Mouse (Mus musculus) heart, postnatal 14 days (tissue): ENCODE data around the gene Supt5. TPM values are rescaled to one million over a fixed set of nuclear protein-coding genes. Genes with fewer than 3 reads are reported as not detected.

Source experiments
- DNase-seq, 2 experiments: peaks; one replicate each; pipeline ENCODE4 v3.0.0; 2021 to 2022
- intact Hi-C: fragments of 180-260 bp; cut with DNase I; formaldehyde crosslinking; loops from one replicate; pipeline ENCODE4 v1.15.1; 2025
- total RNA-seq, 2 experiments: library from RNA; stranded (reverse); gene quantifications; 2 replicates each; pipeline ENCODE4 v1.2.3; 2021

The Supt5 gene
- total RNA-seq, 2 experiments from 2014 or later = 55.6 to 58.4 TPM

DNA sequence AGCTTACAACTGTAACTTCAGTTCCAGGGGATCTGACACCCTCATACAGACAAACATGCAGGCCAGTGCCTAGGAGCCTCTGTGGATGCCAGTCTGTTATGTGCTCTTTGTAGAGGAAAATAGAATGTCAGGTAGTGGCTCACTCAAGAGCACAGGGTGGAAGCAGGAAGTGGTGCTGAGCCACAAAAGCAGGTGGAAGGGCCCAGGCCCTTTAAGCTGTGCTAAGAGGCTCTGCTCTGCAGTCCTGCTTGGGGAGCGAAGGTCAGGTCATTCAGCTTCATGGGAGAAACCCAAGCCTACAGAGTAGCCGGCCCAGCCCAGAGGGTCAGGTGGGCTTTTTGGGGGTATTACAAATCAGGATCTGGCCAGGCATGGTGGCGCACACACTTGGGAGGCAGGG, 16.7 kb upstream of the Supt5 start:
- intact Hi-C loops = no loop called here
- no peak for DNase-seq

DNA sequence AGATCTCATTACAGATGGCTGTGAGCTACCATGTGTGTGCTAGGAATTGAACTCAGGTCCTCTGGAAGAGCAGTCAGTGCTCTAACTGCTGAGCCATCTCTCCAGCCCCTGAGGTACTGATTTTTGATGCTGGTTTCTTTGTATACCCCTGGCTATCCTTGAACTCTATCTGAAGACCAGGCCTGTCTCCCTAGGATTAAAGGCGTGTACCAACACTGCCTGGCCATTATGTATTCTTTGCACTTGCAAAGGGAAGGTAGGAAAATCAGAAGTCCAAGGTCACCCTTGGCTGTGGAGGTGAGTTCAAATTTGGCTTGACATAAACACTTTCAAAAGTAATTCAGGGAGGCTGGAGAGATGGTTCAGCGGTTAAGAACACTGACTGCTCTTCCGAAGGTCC, 16.1 kb upstream of the Supt5 start:
- intact Hi-C loops = no loop called here
- no peak for DNase-seq

DNA sequence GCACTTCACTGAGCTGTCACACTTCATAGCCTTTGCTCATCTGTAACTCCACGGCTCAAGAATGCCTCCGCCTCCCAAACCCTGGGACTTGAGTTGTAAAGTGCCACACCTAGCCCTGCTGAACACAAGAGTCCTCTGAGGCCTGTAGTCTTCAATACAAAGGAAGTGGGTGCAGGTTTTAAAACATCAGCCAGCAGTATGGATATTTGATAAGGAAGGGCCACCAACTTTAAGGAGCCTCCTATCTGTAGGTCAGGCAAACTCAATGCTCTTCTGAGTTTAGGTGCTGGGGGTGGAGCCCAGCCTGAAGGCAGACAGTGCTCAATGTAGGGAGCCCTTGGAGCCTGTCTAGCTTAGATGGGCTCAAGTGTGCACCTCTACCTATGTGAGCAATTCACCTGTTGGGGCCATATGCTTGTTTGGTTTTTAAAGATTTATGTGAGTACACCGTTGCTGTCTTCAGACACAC, 15.6 kb upstream of the Supt5 start:
- intact Hi-C loops = no loop called here
- no peak for DNase-seq

DNA sequence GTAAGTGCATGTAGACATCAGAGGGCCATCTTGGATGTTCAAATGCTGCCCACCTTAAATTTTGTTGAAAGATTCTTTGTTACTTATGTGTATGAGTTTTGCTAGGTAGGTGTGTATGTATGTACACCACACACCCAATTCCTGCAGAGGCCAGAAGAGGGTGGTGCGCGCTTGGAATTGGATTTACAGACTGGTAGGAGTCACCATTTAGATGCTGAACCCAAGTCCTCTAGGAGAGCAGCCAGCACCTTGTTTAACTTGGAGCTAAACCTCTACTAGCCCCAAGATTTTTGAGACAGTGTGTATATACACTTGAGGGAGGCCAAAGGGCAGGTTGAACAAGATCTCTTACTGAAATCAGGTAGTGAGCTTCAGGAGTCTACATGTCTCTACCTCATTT, 14.7 kb upstream of the Supt5 start:
- intact Hi-C loops = loop anchor here (2.0 kb wide), 1 partner anchor 14 kb away; no protein-coding TSS in a partner anchor
- no peak for DNase-seq

DNA sequence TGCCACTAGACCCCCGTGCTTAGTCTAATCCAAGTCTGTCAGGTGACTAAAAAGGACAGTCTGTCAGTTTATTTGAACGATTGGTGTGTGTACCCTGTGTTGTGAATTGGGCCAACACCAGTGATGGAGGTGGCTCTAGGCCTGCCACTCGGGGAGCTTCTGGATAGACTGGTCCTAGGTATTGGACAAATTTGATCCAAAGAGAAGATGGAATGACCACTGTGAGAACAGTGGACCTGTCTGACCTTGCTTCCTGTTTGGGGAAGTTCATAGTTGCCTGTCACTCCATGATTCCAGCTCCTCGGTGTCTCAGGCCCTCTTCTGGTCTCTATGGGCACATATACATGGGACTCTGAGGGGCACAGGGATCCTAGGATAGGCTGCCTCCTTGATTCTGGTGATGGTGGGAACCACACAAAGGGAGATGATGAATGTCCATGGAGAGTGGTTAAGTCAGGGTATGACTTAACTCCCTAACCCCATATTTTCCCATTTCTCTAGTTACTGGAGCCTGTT, 13.2 kb upstream of the Supt5 start:
- intact Hi-C loops = loop anchor here (2.0 kb wide), 1 partner anchor 15 kb away; no protein-coding TSS in a partner anchor
- DNase-seq = no peak

DNA sequence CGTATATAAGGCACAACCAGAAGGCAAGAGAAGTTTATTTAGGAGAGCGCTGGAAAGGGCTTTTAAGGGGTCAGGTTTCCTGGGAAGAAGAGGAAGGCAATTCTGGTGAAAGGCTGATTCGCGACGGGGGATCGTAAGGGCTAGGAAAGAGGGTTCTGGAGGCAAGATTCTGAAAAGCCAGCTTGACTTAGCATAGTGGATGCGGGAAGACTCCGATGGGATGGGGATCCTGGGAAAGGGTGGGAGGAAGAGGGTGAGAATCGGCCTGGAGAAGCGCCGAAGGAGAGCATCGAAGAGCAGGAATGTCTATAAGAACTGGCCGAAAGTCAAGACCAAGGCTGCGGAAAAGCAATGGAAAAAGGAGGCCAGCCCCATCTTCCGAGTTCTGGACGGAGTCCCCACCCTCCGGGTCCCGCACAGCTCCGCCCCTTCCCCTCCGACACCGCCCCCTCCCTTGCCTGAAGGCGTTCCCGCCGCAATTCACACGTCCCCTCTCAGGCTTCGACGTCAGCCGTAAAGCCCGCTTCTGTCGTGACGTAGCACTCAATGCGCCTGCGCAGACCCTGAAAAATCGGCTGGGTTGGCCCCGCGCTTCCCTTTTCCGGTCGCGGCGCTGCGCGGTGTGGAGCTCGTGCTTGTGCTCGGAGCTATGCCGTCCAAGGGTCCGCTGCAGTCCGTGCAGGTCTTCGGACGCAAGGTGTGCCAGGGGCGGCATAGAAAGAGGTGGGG, 11.8 kb upstream of the Supt5 start, which contains the start of gene Rps16:
Gene Rps16 (plus strand): TSS at position 498 of the 729 bp plus-strand sequence.
- peak; percentile 99 for DNase-seq
- intact Hi-C loops = no loop called here

- DNase-seq = no peak
- intact Hi-C loops = no loop called here
These were observed 10.1 kb upstream of the Supt5 start for GRCm38 (mm10) chr7:28348601-28349000.

DNA sequence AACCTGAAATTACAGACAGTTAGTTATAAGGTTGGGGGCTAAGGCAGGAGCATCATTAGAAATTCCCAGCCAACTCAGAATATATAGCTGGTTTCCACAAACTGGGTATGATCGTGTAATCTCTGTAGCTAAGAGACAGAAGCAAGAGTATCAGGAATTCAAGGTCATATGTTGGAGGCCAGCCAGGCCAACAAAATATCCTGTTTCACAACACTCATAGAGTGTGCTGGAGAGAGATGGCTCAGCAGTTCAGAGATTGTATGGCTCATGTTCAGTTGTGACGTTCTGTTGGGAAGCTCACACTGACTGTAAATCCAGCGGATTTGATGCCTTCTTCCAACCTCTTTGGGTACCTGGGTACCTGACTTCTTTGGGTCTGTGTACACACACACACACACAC, 9.2 kb upstream of the Supt5 start:
- no peak for DNase-seq
- intact Hi-C loops = loop anchor here (2.0 kb wide), 1 partner anchor 71 kb away; the partner anchor contains the start of gene Eid2b

DNA sequence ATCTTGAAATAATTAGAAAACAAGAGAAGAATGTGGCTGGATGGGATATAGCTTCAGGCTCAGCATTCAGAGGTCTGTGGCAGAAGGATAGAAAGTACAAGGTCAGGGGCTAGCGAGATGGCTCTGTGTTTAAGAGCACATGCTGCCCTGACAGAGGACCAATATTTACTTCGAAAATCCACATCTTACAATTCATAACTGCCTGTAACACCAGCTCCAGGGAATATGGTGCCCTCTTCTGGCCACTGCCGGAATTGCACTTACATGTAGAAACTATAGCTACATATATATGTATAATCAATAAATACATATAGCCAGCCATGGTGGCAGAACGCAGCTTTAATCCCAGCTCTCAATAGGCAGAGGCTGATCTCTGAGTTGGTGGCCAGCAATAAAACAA, 6.1 kb upstream of the Supt5 start:
- intact Hi-C loops = no loop called here
- DNase-seq = peak; percentile 64 to 71

GRCm38 (mm10) chr7:28341381-28341780, 2.8 kb upstream of the Supt5 start:
- intact Hi-C loops = no loop called here

GRCm38 (mm10) chr7:28339213-28339917, 819 bp upstream of the Supt5 start:
- intact Hi-C loops = loop anchor here (5.0 kb wide), 1 partner anchor 62 kb away; the partner anchor contains the start of gene Eid2b
- peak; percentile 56 to 65 for DNase-seq

More at GRCm38 (mm10) chr7:28341381-28341780, 2.8 kb upstream of the Supt5 start:
- DNase-seq = no peak

DNA sequence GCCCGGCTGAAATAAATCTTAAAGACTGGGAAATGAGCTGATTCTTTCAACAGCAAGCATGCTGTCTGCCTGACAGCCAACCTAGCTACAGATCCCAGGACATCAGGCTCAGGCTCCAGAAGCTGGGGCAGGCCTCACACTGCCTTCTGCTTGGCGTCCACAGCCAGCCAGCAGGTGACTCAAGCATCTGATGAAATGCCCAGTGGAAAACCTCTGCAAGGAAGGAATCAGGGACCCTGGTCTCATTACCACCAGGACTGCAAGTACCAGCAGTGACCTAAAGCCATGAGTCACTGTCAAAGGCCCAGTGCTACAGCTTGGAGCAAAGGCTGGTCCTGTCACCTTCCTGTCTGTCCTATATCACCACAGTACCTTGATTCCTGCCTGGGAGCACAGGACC, 3.1 kb downstream of the Supt5 start:
- intact Hi-C loops = loop anchor here (5.0 kb wide), 1 partner anchor 58 kb away; the partner anchor contains the start of gene Eid2b

DNA sequence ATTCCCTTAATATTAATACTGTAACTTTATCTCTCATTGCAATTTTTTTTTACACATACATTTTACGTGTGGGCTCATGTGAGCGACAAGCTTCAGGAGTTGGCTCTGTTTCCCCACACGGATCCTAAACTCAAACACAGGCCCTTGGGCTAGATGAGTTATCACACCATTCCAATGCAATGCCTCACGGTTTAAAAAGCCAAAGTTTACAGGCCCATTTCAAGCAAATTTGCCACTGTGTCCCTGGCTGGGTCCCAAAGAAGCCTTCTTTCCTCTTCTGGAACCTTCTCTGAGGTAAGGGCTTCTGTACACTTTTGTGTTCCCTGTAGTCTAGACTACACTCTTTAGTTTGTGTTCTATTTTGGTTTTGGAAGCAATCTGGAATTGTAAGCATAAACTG, 4.0 kb downstream of the Supt5 start:
- DNase-seq = no peak
- intact Hi-C loops = no loop called here

More for the DNA sequence above, 3.1 kb downstream of the Supt5 start:
- no peak for DNase-seq

- DNase-seq = no peak
- intact Hi-C loops = no loop called here
These were observed 10.3 kb downstream of the Supt5 start for GRCm38 (mm10) chr7:28328260-28328659.

- intact Hi-C loops = no loop called here
These were observed 12.1 kb downstream of the Supt5 start for GRCm38 (mm10) chr7:28326457-28326856.

DNA sequence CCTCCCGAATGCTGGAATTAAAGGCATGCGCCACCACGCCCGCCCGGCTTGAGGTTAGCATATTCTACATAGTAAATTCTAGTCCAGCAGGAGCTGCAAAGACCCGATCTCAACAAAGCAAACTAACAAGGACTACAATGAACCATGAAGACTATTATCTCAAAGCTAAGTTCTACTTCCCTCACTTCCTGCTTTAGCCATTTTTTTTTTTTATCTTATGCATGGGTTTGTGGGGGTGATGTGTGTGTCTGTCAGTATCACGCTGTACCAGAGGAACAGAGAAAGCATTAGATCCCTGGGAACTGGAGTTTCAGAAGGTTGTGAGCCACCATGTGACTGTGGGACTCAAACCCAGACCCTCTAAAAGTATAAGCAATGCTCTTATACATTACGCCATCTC, 13.3 kb downstream of the Supt5 start:
- DNase-seq = no peak
- intact Hi-C loops = no loop called here

More at GRCm38 (mm10) chr7:28326457-28326856, 12.1 kb downstream of the Supt5 start:
- DNase-seq = no peak

- DNase-seq = no peak
- intact Hi-C loops = no loop called here
These were observed 16.4 kb downstream of the Supt5 start for GRCm38 (mm10) chr7:28321974-28322720.

- intact Hi-C loops = no loop called here
- DNase-seq = no peak
These were observed 19.8 kb downstream of the Supt5 start for GRCm38 (mm10) chr7:28318714-28319113.

DNA sequence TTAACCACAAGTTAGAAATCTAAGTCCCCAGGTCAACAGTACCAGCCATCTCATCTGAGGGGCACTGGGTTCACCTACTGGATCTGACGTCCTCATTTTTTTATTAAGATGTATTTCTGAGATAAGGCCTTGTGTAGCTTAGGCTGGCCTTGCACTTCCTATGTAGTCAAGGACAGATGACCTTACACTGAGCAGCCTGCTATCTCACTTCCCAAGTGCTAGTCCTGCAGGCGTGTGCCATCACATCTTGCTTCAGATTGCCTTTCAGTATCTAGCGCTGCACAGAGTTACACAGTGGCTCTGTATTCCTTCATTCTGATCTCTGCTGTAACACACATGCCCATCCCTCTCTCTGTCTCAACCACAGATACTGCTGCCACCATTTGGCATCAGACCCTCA, 20.5 kb downstream of the Supt5 start:
- intact Hi-C loops = no loop called here
- no peak for DNase-seq

DNA sequence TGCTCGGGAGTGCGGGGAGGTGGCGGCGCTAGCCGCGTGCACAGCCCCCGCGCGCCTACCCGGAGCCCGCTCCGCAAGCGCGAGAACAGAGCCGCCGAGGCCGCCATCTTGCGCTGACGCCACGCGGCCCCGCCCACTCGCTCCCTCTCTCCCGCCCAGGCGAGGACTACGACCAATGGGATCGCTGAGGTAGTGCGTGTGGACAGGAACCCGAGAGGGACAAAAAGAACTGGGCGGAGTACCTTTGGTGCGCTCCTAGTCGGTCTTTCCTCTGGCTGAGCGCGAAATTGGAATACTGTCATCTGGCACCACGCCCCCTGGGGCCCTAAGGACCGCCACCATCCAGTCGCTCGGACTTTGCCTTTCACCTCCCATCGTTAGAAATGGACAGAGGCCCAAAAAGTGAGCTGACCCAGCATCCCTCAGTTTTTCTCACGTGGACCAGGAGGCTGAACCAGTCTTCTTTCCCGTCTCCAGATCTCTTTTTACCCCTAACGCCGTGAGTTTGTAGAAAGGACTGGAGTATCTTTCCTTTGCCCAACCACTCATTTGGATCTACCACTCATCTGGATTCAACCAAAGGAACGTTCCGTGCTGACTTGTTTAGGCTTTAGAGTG, 26.5 kb downstream of the Supt5 start, which contains the start of gene Timm50:
Gene Timm50 (minus strand): TSS at position 147 of the 618 bp plus-strand sequence.
- intact Hi-C loops = no loop called here
- peak; percentile 97 to 98 for DNase-seq
